Mouse (Mus musculus) olfactory bulb, adult 2 months (tissue): Measurements from ENCODE around the gene Ssu2.

Source experiments
- CTCF ChIP-seq: fragments of 200-500 bp; IDR thresholded peaks from 2 replicates; pipeline ENCODE4 v1.5.1; 2012; ENCODE audit warnings: low read depth, mild to moderate bottlenecking, low read length, moderate library complexity; ENCODE audit not compliant: insufficient read depth
- POLR2A ChIP-seq: fragments of 200-500 bp; IDR thresholded peaks from 2 replicates; pipeline ENCODE4 v1.6.1; 2012; ENCODE audit warnings: mild to moderate bottlenecking, low read depth, low read length, moderate library complexity; ENCODE audit not compliant: insufficient read depth

DNA sequence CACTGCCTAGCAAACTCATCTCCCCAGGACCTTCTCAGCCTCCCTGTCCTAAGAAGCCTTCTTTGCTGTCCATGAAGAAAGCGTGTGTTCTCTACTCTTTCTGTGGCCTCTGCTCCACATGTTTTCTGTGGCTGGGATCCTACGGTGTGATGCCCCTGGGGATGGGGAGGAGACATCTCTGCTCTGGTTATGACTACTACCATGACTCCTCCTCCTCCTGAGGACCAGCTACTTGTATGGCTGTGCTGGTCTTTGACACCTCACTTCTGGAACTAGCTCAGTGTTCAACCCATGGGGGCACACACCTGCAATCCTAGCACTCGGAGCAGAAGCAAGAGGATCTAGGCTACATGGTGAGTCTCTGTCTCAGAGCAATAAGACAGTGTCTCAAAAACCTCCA, 8.5 kb upstream of the Ssu2 start:
- TF ChIP-seq CTCF = no peak
- TF ChIP-seq POLR2A = no peak
